Comparison of ENCODE assay signal across 15 mouse cellular contexts in genomic region chr4:41566123-41566522, GRCm38 (mm10). TPM values are rescaled to one million over a fixed set of nuclear protein-coding genes. Genes with fewer than 3 reads are reported as not detected.
A peak's percentile ranks its signal among the peaks of the same experiment; 100 is the strongest.
DNase-seq lines count a peak whose midpoint lies in the region; ATAC-seq and TF ChIP-seq lines count a peak whose summit lies in the region.
"Had no signal": no experiment of that assay in that cellular context is flagged by ENCODE, and none has a peak within 500 bp of the region (broad histone marks: within the 10 kb centered on the region; RNA-seq: fewer than 3 reads in every experiment).

No protein-coding gene starts in this region.

- intact Hi-C loops in heart, adult 2 months (cut with DNase I): loop anchor here (1.0 kb wide), 1 partner anchor 9 kb away; no protein-coding TSS in a partner anchor

- H3K4me2 ChIP-seq in heart, embryonic 11.5 days: no peak overlapping the region
- peak overlapping the region; percentile 22 for H3K4me2 ChIP-seq in midbrain, embryonic 13.5 days (replicated peaks)
- H3K4me2 ChIP-seq in liver, postnatal 0 days (ENCODE audit: low read depth, low read length): no peak overlapping the region
- H3K4me2 ChIP-seq: kidney, embryonic 15.5 days had no signal

- TF ChIP-seq CTCF in heart, adult 2 months (IDR thresholded peaks at IDR 0.05): no peak
- TF ChIP-seq CTCF in liver, postnatal 0 days (IDR thresholded peaks at IDR 0.05; ENCODE audit: low read depth): no peak

- WGBS in heart, adult 2 months: 22% methylated on average over 3 of the region's 3 CpGs
- 13% methylated on average over 3 of the region's 3 CpGs for WGBS in heart, embryonic 11.5 days (ENCODE audit: insufficient replicate concordance)
- WGBS in midbrain, embryonic 13.5 days: 7% methylated on average over 3 of the region's 3 CpGs
- WGBS in liver, postnatal 0 days (ENCODE audit: insufficient replicate concordance): 31% methylated on average over 3 of the region's 3 CpGs

- H3K9ac ChIP-seq in heart, adult 2 months (ENCODE audit: low read depth, low read length): no peak overlapping the region
- H3K9ac ChIP-seq in heart, embryonic 11.5 days (ENCODE audit: low read depth, low read length): no peak overlapping the region
- peak overlapping the region; percentile 42; the same call in 1 of the 2 replicates for H3K9ac ChIP-seq in midbrain, embryonic 13.5 days (replicated peaks)
- H3K9ac ChIP-seq in liver, postnatal 0 days (replicated peaks): no peak overlapping the region
- H3K9ac ChIP-seq: kidney, embryonic 15.5 days had no signal

- H3K36me3 ChIP-seq in heart, adult 2 months (ENCODE audit: control insufficient read depth, insufficient read depth, low read length): no peaks in the 10 kb centered on the region; the same call in 1 of the 2 replicates
- H3K36me3 ChIP-seq in heart, embryonic 11.5 days (ENCODE audit: control insufficient read depth, insufficient read depth, low read length): no peaks in the 10 kb centered on the region
- peaks cover 11% of the 10 kb centered on the region; the same call in 1 of the 2 replicates for H3K36me3 ChIP-seq in midbrain, embryonic 13.5 days
- no peaks in the 10 kb centered on the region for H3K36me3 ChIP-seq in liver, postnatal 0 days (replicated peaks; ENCODE audit: insufficient read depth, low read length)
- H3K36me3 ChIP-seq: kidney, embryonic 15.5 days had no signal

- TF ChIP-seq EP300 in heart, adult 2 months (IDR thresholded peaks at IDR 0.05; ENCODE audit: insufficient read depth, low read depth, low read length): no peak
- TF ChIP-seq EP300 in liver, postnatal 0 days (IDR thresholded peaks at IDR 0.05; ENCODE audit: low read depth): no peak

- no peak overlapping the region for H3K4me3 ChIP-seq in heart, adult 2 months
- H3K4me3 ChIP-seq in heart, embryonic 11.5 days (ENCODE audit: low read depth, low read length): no peak overlapping the region
- 0 out of 2 replicates have a peak overlapping the region, but pooled peaks have one; percentile 4 for H3K4me3 ChIP-seq in midbrain, embryonic 13.5 days (replicated peaks)
- H3K4me3 ChIP-seq in liver, postnatal 0 days (ENCODE audit: low read depth, low read length): no peak overlapping the region
- H3K4me3 ChIP-seq: kidney, embryonic 15.5 days; megakaryocyte, embryonic 14.5 days had no signal

- no peak for ATAC-seq in heart, embryonic 11.5 days (replicated peaks; ENCODE audit: insufficient number of reproducible peaks, low FRiP score, low TSS enrichment)
- ATAC-seq in midbrain, embryonic 13.5 days: no peak
- ATAC-seq in liver, postnatal 0 days: no peak

- H3K27me3 ChIP-seq in heart, adult 2 months (ENCODE audit: control insufficient read depth, insufficient read depth, low read length): no peaks in the 10 kb centered on the region
- H3K27me3 ChIP-seq in heart, embryonic 11.5 days (ENCODE audit: control insufficient read depth, insufficient read depth, low read length): no peaks in the 10 kb centered on the region; the same call in 1 of the 2 replicates
- H3K27me3 ChIP-seq in midbrain, embryonic 13.5 days: peaks cover 4% of the 10 kb centered on the region; the same call in 1 of the 2 replicates
- peaks cover 17% of the 10 kb centered on the region for H3K27me3 ChIP-seq in liver, postnatal 0 days (ENCODE audit: insufficient read depth, low read length)

- peaks cover 2% of the 10 kb centered on the region for H3K79me2 ChIP-seq in heart, adult 2 months (replicated peaks; ENCODE audit: control insufficient read depth, insufficient read depth, low read length)

- H3K4me1 ChIP-seq in heart, adult 2 months (ENCODE audit: control insufficient read depth, insufficient read depth, low read length): peaks cover 14% of the 10 kb centered on the region
- peaks cover 12% of the 10 kb centered on the region for H3K4me1 ChIP-seq in heart, embryonic 11.5 days (ENCODE audit: control insufficient read depth, insufficient read depth, low read length)
- H3K4me1 ChIP-seq in midbrain, embryonic 13.5 days (replicated peaks): peaks cover 43% of the 10 kb centered on the region
- H3K4me1 ChIP-seq in liver, postnatal 0 days (ENCODE audit: insufficient read depth): peaks cover 15% of the 10 kb centered on the region

- TF ChIP-seq POLR2A in heart, adult 2 months (IDR thresholded peaks at IDR 0.05; ENCODE audit: insufficient read depth, low read depth, low read length): no peak

- peak in 1 of 2 experiments; percentile 18 for DNase-seq in heart, adult 2 months
- DNase-seq in right cerebral cortex, adult 2 months (ENCODE audit: low spot score in 2 of 2): peak; percentile 51 to 53
- DNase-seq in right cerebral cortex, postnatal 4 days: no peak
- peak; percentile 71 for DNase-seq in telencephalon, adult 2 months (ENCODE audit: low read depth, low spot score)
- no peak for DNase-seq in gastrocnemius, postnatal 4 days (ENCODE audit: low spot score in 2 of 2)
- no peak for DNase-seq in liver, postnatal 0 days
- DNase-seq: adrenal gland, adult 8-10 months; heart, postnatal 36 days; lung, adult 2 months; spleen, adult 18-20 months had no signal

- H3K9me3 ChIP-seq in heart, embryonic 11.5 days (replicated peaks; ENCODE audit: control insufficient read depth, low read length): no peaks in the 10 kb centered on the region
- H3K9me3 ChIP-seq in midbrain, embryonic 13.5 days: no peaks in the 10 kb centered on the region
- no peaks in the 10 kb centered on the region for H3K9me3 ChIP-seq in liver, postnatal 0 days (ENCODE audit: low read length)
- H3K9me3 ChIP-seq: kidney, embryonic 15.5 days; megakaryocyte, embryonic 14.5 days had no signal

- peak overlapping the region; percentile 6; the same call in 1 of the 2 replicates for H3K27ac ChIP-seq in heart, adult 2 months
- H3K27ac ChIP-seq in heart, embryonic 11.5 days (ENCODE audit: low read depth, low read length): no peak overlapping the region
- 0 out of 2 replicates have a peak overlapping the region, but pooled peaks have one; percentile 1 for H3K27ac ChIP-seq in midbrain, embryonic 13.5 days
- H3K27ac ChIP-seq in liver, postnatal 0 days (ENCODE audit: low read depth): no peak overlapping the region
- H3K27ac ChIP-seq: kidney, embryonic 15.5 days had no signal

RNA-seq across cellular contexts. Expression of gene Fam219a, which starts 3.2 kb away (rescaled TPM):
- total RNA-seq in heart, adult 2 months (2021): 10 to 100 TPM; 13.4 to 14.4 TPM
- 15.8 and 18.4 TPM in 2 replicates for polyA plus RNA-seq in heart, adult 2 months (2012; rRNA removed)
- polyA plus RNA-seq in heart, embryonic 11.5 days (2014; fragmentation: Nextera tagmentation; extraction: Ambion mirVana): 1.5 and 1.8 TPM in 2 replicates
- 13.1 and 18.8 TPM in 2 replicates for polyA plus RNA-seq in midbrain, embryonic 13.5 days (2015; fragmentation: Nextera tagmentation; extraction: Ambion mirVana)
- total RNA-seq in gastrocnemius, postnatal 4 days (2021): 10 to 100 TPM; 20.1 to 24.4 TPM
- 0.77 and 1.0 TPM in 2 replicates for polyA plus RNA-seq in liver, postnatal 0 days (2015; fragmentation: Nextera tagmentation; extraction: Ambion mirVana)

RNA-seq across cellular contexts. Expression of gene Dnaic1, which starts 3.5 kb away (rescaled TPM):
- 1 to 10 TPM in 1 of 2 experiments, under 1 TPM in 1; 0.94 to 2.3 TPM for total RNA-seq in heart, adult 2 months (2021)
- 7.3 and 8.6 TPM in 2 replicates for polyA plus RNA-seq in heart, adult 2 months (2012; rRNA removed)
- 1.2 TPM in 2 replicates for polyA plus RNA-seq in heart, embryonic 11.5 days (2014; fragmentation: Nextera tagmentation; extraction: Ambion mirVana)
- 2.4 and 2.7 TPM in 2 replicates for polyA plus RNA-seq in midbrain, embryonic 13.5 days (2015; fragmentation: Nextera tagmentation; extraction: Ambion mirVana)
- 1 to 10 TPM; 4.9 to 5.8 TPM for total RNA-seq in gastrocnemius, postnatal 4 days (2021)
- 10.6 and 14.2 TPM in 2 replicates for polyA plus RNA-seq in liver, postnatal 0 days (2015; fragmentation: Nextera tagmentation; extraction: Ambion mirVana)
- total RNA-seq: neutrophil, adult 5-6 weeks had no signal

RNA-seq across cellular contexts. Expression of gene 1110017D15Rik, which starts 49.0 kb away (rescaled TPM):
- total RNA-seq in heart, adult 2 months (2021): not detected
- polyA plus RNA-seq in heart, adult 2 months (2012; rRNA removed): 0.94 and 3.2 TPM in 2 replicates
- not detected in 2 replicates for polyA plus RNA-seq in heart, embryonic 11.5 days (2014; fragmentation: Nextera tagmentation; extraction: Ambion mirVana)
- polyA plus RNA-seq in midbrain, embryonic 13.5 days (2015; fragmentation: Nextera tagmentation; extraction: Ambion mirVana): 8.3 and 8.5 TPM in 2 replicates
- under 1 TPM; 0.42 to 0.54 TPM for total RNA-seq in gastrocnemius, postnatal 4 days (2021)
- not detected in 2 replicates for polyA plus RNA-seq in liver, postnatal 0 days (2015; fragmentation: Nextera tagmentation; extraction: Ambion mirVana)
- total RNA-seq: neutrophil, adult 5-6 weeks had no signal
- polyA plus RNA-seq: kidney, embryonic 15.5 days had no signal

Comparison
In these comparisons a context has a peak if more than half of its experiments do, and no peak if none do; other contexts are left out.
1. DNase-seq: peak in right cerebral cortex, adult 2 months (2 of 2) and telencephalon, adult 2 months (single experiment); none in right cerebral cortex, postnatal 4 days (single experiment), gastrocnemius, postnatal 4 days (0 of 2) and liver, postnatal 0 days (single experiment).
2. H3K27ac ChIP-seq: peak in heart, adult 2 months (single experiment) and midbrain, embryonic 13.5 days (single experiment); none in heart, embryonic 11.5 days (single experiment) and liver, postnatal 0 days (single experiment).